Mouse (Mus musculus): ENCODE results near the gene Fam169b. TPM values are rescaled to one million over a fixed set of nuclear protein-coding genes. Genes with fewer than 3 reads are reported as not detected.

The Fam169b gene
- polyA plus RNA-seq, 1 experiment from 2014 or later, result 0.42 TPM

DNA sequence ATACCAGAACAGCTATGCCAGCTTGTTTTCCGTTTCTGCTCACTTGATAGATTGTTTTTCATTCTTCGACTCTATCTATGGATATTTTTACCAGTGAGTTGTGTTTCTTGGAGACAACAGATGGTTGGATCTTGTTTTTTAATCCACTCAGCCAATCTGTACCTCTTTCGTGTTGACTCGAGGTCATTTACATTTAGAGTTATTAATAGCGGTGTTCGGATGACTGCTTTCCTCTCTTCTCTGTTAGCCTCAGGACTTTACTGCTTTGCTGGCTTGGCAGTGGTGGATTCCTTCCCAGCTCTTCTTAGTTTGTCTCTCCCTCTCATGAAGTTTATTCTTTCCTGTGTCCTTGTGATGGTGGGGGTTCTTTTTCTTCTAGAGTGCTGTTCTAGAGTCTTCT is 59.2 kb downstream of the Fam169b start:
- 91% methylated on average over 6 of the region's 6 CpGs for WGBS
- H3K27me3 ChIP-seq (ENCODE audit: control insufficient read depth, insufficient read depth, low read length), result no peaks in the 10 kb centered on the region
- DNase-seq (ENCODE audit: low spot score) (no peak), ATAC-seq (ENCODE audit: insufficient read depth, low FRiP score, low TSS enrichment) (no peak)
- no peak overlapping the region for H3K9ac ChIP-seq (ENCODE audit: low read length)
- H3K27ac ChIP-seq (ENCODE audit: low read depth, low read length), result no peak overlapping the region
- no peaks in the 10 kb centered on the region for H3K4me1 ChIP-seq (ENCODE audit: control insufficient read depth, insufficient read depth, low read length)
- no peaks in the 10 kb centered on the region for H3K9me3 ChIP-seq (ENCODE audit: control insufficient read depth, low read length)
- no peak overlapping the region for H3K4me2 ChIP-seq (ENCODE audit: low read depth)
- no peaks in the 10 kb centered on the region for H3K36me3 ChIP-seq (ENCODE audit: control insufficient read depth, insufficient read depth, low read length)
- no peak overlapping the region for H3K4me3 ChIP-seq (ENCODE audit: low read depth, low read length)

DNA sequence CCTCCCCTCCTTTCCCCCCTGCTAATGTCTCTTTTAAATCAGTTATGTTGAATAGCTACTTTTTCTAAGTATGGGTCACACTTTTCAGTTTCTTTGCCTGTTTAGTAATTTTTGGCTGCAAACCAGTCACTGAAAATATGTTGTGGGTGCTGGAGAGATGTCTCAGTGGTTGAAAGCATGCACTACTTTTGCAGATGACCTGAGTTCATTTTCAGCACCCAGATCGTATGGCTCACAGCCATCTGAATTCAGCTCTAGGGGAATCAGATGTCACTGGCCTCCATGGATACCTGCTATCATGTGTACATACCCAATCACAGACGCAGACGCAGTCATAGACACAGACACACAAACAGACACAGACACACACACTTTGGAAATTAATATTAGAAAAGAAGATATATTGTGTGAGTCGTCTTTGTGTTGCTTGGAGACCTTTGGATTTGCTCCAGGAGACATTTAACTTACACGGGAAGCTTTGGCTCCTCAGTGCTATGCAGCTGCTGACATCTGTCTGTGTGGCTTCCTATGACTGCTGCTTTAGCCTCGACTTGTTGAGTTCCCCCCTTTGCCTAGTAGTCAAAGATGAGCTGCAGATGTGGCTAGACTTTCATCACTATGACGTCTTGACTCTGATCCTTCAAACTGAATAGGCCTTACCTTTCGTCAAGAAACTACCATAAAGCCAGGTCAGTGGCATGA is 63.6 kb downstream of the Fam169b start:
- no peak overlapping the region for H3K4me3 ChIP-seq (ENCODE audit: low read depth, low read length)
- H3K36me3 ChIP-seq (ENCODE audit: control insufficient read depth, insufficient read depth, low read length), result no peaks in the 10 kb centered on the region
- no peaks in the 10 kb centered on the region for H3K9me3 ChIP-seq (ENCODE audit: control insufficient read depth, low read length)
- WGBS, result 87% methylated on average over 8 of the region's 8 CpGs
- DNase-seq (ENCODE audit: low spot score) (no peak), ATAC-seq (ENCODE audit: insufficient read depth, low FRiP score, low TSS enrichment) (no peak)
- H3K9ac ChIP-seq (ENCODE audit: low read length), result no peak overlapping the region
- H3K4me1 ChIP-seq (ENCODE audit: control insufficient read depth, insufficient read depth, low read length), result no peaks in the 10 kb centered on the region
- no peak overlapping the region for H3K4me2 ChIP-seq (ENCODE audit: low read depth)
- no peak overlapping the region for H3K27ac ChIP-seq (ENCODE audit: low read depth, low read length)
- H3K27me3 ChIP-seq (ENCODE audit: control insufficient read depth, insufficient read depth, low read length), result no peaks in the 10 kb centered on the region

DNA sequence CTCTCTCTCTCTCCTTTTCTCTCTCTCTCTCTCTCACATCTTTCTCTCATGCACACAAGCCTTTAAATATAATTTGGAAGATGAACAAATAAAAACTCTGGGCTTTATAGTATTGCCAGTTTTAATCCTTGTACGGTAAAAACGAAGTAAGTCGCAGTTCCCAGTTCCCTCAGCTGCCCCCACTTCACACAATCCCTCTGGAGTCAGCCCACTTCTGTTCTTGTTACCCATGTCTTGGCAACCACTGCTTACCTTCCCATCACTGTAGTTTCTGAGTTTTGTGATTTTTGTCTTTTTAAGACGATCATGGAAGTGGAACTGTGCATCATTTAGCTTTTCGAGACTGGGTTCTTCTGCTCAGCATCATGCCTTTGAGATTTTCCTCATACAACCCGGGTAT is 65.0 kb downstream of the Fam169b start:
- Histone ChIP-seq H3K9me3 (ENCODE audit: control insufficient read depth, low read length) (no peaks in the 10 kb centered on the region), H3K4me3 (ENCODE audit: low read depth, low read length) (no peak overlapping the region), H3K4me1 (ENCODE audit: control insufficient read depth, insufficient read depth, low read length) (no peaks in the 10 kb centered on the region), H3K27ac (ENCODE audit: low read depth, low read length) (no peak overlapping the region), H3K4me2 (ENCODE audit: low read depth) (no peak overlapping the region), H3K36me3 (ENCODE audit: control insufficient read depth, insufficient read depth, low read length) (no peaks in the 10 kb centered on the region), H3K27me3 (ENCODE audit: control insufficient read depth, insufficient read depth, low read length) (no peaks in the 10 kb centered on the region), H3K9ac (ENCODE audit: low read length) (no peak overlapping the region)
- 71% methylated on average over 6 of the region's 6 CpGs for WGBS
- DNase-seq (ENCODE audit: low spot score) (no peak), ATAC-seq (ENCODE audit: insufficient read depth, low FRiP score, low TSS enrichment) (no peak)

DNA sequence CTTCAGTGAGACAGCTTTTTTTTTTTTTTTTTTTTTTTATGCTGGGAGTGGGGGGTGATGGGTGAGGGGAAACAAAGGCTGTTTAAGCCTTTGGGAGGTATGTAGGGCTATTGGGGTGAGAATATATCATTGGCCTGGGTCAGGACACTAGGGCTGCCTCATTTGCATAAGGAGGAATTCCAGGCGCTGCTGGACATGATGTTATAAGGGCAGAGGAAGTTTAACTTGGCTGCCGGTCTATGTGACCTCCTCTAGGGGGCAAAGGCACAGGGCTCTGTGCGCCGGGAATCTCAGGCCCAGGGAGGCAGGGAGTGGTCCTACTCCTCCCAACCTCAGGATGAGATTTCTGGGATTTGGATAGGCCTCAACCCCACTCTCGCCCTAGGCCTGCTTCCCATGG is 70.9 kb downstream of the Fam169b start:
- ATAC-seq (ENCODE audit: insufficient read depth, low FRiP score, low TSS enrichment), result no peak
- Histone ChIP-seq H3K4me3 (ENCODE audit: low read depth, low read length) (no peak overlapping the region), H3K9me3 (ENCODE audit: control insufficient read depth, low read length) (no peaks in the 10 kb centered on the region), H3K36me3 (ENCODE audit: control insufficient read depth, insufficient read depth, low read length) (no peaks in the 10 kb centered on the region), H3K4me2 (ENCODE audit: low read depth) (no peak overlapping the region), H3K27me3 (ENCODE audit: control insufficient read depth, insufficient read depth, low read length) (no peaks in the 10 kb centered on the region), H3K4me1 (ENCODE audit: control insufficient read depth, insufficient read depth, low read length) (no peaks in the 10 kb centered on the region), H3K9ac (ENCODE audit: low read length) (no peak overlapping the region), H3K27ac (ENCODE audit: low read depth, low read length) (no peak overlapping the region)
- WGBS, result 60% methylated on average over 5 of the region's 5 CpGs
- no peak for DNase-seq (ENCODE audit: low spot score)

DNA sequence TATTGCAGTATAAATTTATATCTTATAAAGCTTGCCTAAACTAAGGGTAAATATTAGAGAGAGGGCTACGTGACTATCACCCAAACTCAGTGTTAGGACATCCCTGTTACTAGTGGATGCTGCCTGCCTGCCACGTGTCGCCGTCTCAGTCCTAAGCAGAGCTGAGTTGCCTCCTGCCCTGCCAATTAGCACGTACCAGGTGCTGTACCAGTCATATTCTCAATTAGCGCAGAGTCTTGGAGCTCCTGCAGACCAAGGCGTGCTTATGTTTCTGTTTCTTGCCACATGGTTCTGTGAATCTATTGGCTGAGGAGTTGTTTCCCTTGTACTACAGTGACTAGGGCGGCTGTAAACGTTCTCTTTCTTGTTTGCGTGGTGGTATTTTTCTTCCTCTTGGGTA is 72.3 kb downstream of the Fam169b start:
- Histone ChIP-seq H3K4me3 (ENCODE audit: low read depth, low read length) (no peak overlapping the region), H3K27me3 (ENCODE audit: control insufficient read depth, insufficient read depth, low read length) (no peaks in the 10 kb centered on the region), H3K36me3 (ENCODE audit: control insufficient read depth, insufficient read depth, low read length) (no peaks in the 10 kb centered on the region), H3K4me1 (ENCODE audit: control insufficient read depth, insufficient read depth, low read length) (no peaks in the 10 kb centered on the region), H3K9ac (ENCODE audit: low read length) (no peak overlapping the region), H3K4me2 (ENCODE audit: low read depth) (no peak overlapping the region), H3K27ac (ENCODE audit: low read depth, low read length) (no peak overlapping the region), H3K9me3 (ENCODE audit: control insufficient read depth, low read length) (no peaks in the 10 kb centered on the region)
- ATAC-seq (ENCODE audit: insufficient read depth, low FRiP score, low TSS enrichment) (no peak), DNase-seq (ENCODE audit: low spot score) (no peak)
- WGBS, result 86% methylated on average over 10 of the region's 10 CpGs

DNA sequence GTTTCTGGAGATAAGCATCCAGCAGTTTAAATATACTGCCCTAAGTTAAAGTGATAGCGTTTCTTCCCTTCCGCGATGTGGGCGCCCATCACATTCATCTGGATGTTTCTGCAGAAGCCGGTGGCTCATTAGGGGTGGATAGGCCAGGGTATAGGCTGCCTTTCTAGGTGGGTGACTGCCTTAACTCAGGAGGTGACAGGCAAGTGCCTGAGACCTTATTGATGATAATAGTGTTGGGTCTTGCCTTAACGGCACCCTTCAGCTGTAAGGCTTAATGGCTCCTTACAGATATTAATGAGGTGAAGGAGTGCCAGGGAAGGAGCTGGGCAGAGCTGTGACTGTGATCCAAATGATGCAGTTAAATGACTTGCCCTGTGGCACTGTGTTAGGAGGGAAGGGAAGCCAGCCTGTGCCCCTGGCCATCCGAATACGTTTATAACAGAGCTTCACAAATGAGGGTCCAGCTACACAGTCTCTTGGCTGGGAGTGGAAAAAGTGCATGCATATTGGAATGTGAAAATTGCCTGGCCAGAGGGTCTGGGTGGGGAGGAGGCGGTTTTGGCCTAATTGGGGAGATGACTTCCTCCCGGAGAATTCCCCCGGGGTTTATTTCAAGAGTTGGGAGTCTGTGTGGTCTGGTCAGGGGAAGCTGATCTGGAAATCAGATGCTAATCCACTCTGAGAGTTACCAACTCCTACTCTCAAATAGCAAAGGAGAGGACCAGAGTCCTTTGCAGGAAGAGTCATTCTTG is 81.9 kb downstream of the Fam169b start:
- H3K27me3 ChIP-seq (ENCODE audit: control insufficient read depth, insufficient read depth, low read length), result no peaks in the 10 kb centered on the region
- no peak overlapping the region for H3K27ac ChIP-seq (ENCODE audit: low read depth, low read length)
- H3K4me1 ChIP-seq (ENCODE audit: control insufficient read depth, insufficient read depth, low read length), result no peaks in the 10 kb centered on the region
- no peaks in the 10 kb centered on the region for H3K9me3 ChIP-seq (ENCODE audit: control insufficient read depth, low read length)
- H3K9ac ChIP-seq (ENCODE audit: low read length), result no peak overlapping the region
- no peak overlapping the region for H3K4me3 ChIP-seq (ENCODE audit: low read depth, low read length)
- no peak overlapping the region for H3K4me2 ChIP-seq (ENCODE audit: low read depth)
- DNase-seq (ENCODE audit: low spot score) (no peak), ATAC-seq (ENCODE audit: insufficient read depth, low FRiP score, low TSS enrichment) (no peak)
- no peaks in the 10 kb centered on the region for H3K36me3 ChIP-seq (ENCODE audit: control insufficient read depth, insufficient read depth, low read length)
- 71% methylated on average over 11 of the region's 11 CpGs for WGBS

DNA sequence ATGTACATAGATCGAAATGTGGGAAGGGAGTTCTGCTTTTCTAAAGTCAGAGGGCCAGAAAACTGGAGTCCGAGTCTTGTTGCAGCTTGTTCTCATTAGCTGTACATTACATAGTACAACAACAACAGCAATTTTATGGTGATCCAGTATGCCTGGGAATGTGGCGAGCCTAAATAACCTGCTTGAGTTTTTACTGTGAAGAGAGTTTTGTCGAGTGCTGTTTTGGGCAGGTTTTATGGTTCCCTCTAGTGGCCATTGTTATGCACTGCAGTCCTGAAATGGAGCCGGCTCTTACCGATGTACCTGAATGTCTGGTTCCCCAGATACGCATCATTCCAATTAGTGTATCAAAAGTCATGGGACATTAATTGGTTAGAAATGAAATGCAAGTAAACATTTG is 83.8 kb downstream of the Fam169b start:
- H3K4me2 ChIP-seq (ENCODE audit: low read depth), result no peak overlapping the region
- no peaks in the 10 kb centered on the region for H3K36me3 ChIP-seq (ENCODE audit: control insufficient read depth, insufficient read depth, low read length)
- 23% methylated on average over 7 of the region's 7 CpGs for WGBS
- no peak for ATAC-seq (ENCODE audit: insufficient read depth, low FRiP score, low TSS enrichment)
- H3K27ac ChIP-seq (ENCODE audit: low read depth, low read length), result no peak overlapping the region
- H3K9ac ChIP-seq (ENCODE audit: low read length), result no peak overlapping the region
- DNase-seq (ENCODE audit: low spot score), result peak; percentile 50
- no peaks in the 10 kb centered on the region for H3K9me3 ChIP-seq (ENCODE audit: control insufficient read depth, low read length)
- no peaks in the 10 kb centered on the region for H3K4me1 ChIP-seq (ENCODE audit: control insufficient read depth, insufficient read depth, low read length)
- H3K4me3 ChIP-seq (ENCODE audit: low read depth, low read length), result no peak overlapping the region
- no peaks in the 10 kb centered on the region for H3K27me3 ChIP-seq (ENCODE audit: control insufficient read depth, insufficient read depth, low read length)

DNA sequence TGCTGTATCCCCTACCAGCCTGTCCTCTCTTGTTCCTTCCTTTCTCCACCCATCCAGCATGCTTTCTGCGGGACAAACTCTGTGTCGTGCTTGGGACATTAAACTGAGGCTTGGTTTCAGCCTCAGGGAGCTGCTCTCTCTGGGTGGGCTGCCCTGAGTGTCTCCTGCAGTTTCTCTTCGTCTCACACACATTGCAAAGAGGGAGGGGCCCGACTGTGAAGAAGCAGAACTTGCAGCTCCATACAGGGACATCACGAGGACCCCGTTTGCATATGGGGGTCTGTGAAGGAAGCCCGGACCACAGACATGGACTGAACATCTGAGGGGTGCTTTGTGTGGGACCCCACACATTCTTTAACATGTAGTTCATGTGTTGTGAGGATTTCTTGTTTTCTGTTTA is 89.0 kb downstream of the Fam169b start:
- no peak overlapping the region for H3K27ac ChIP-seq (ENCODE audit: low read depth, low read length)
- H3K36me3 ChIP-seq (ENCODE audit: control insufficient read depth, insufficient read depth, low read length), result no peaks in the 10 kb centered on the region
- no peak overlapping the region for H3K4me2 ChIP-seq (ENCODE audit: low read depth)
- H3K9me3 ChIP-seq (ENCODE audit: control insufficient read depth, low read length), result no peaks in the 10 kb centered on the region
- 65% methylated on average over 7 of the region's 7 CpGs for WGBS
- no peak overlapping the region for H3K4me3 ChIP-seq (ENCODE audit: low read depth, low read length)
- ATAC-seq (ENCODE audit: insufficient read depth, low FRiP score, low TSS enrichment) (no peak), DNase-seq (ENCODE audit: low spot score) (no peak)
- H3K4me1 ChIP-seq (ENCODE audit: control insufficient read depth, insufficient read depth, low read length), result 0 out of 2 replicates have a peak, but pooled peaks cover 2% of the 10 kb centered on the region
- H3K9ac ChIP-seq (ENCODE audit: low read length), result no peak overlapping the region
- H3K27me3 ChIP-seq (ENCODE audit: control insufficient read depth, insufficient read depth, low read length), result no peaks in the 10 kb centered on the region

DNA sequence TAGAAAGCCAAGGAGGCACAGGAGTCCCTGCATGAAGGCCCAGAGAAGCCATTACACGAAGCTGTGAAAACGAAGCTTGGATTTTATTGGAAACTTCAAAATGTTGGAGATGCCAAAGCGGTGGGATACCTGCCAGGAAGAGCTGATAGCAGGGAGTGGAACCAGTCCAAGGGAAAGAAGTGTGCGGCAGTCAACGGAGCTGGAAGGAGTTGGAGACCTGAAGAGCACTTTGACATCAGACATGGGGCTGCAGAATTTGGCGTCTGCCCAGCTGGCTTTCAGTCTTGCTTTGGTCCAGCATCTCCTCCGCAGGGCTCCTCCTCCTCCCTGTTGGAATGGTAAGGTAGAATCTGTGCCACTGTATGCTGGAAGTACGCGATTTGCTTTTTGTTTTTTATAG is 92.1 kb downstream of the Fam169b start:
- H3K27me3 ChIP-seq (ENCODE audit: control insufficient read depth, insufficient read depth, low read length), result 0 out of 2 replicates have a peak, but pooled peaks cover 3% of the 10 kb centered on the region
- no peak for ATAC-seq (ENCODE audit: insufficient read depth, low FRiP score, low TSS enrichment)
- H3K4me1 ChIP-seq (ENCODE audit: control insufficient read depth, insufficient read depth, low read length), result 0 out of 2 replicates have a peak, but pooled peaks cover 2% of the 10 kb centered on the region

More for the DNA sequence above, 92.1 kb downstream of the Fam169b start:
- 92% methylated on average over 9 of the region's 9 CpGs for WGBS
- H3K9me3 ChIP-seq (ENCODE audit: control insufficient read depth, low read length), result no peaks in the 10 kb centered on the region
- no peak overlapping the region for H3K4me2 ChIP-seq (ENCODE audit: low read depth)
- no peaks in the 10 kb centered on the region for H3K36me3 ChIP-seq (ENCODE audit: control insufficient read depth, insufficient read depth, low read length)
- no peak overlapping the region for H3K4me3 ChIP-seq (ENCODE audit: low read depth, low read length)
- no peak overlapping the region for H3K27ac ChIP-seq (ENCODE audit: low read depth, low read length)
- DNase-seq (ENCODE audit: low spot score), result no peak
- no peak overlapping the region for H3K9ac ChIP-seq (ENCODE audit: low read length)

All from neural tube, embryonic 11.5 days (tissue).